Mouse (Mus musculus) kidney, adult 8-10 months (tissue): ENCODE results near the gene Mtmr3.
"Not testable (repeated sequence)": the region's sequence is repeated elsewhere in the genome, so short reads cannot be mapped to it uniquely, and the experiment has no call there.

Experiments used
- DNase-seq, 2 experiments: peaks; one replicate each; pipeline ENCODE4 v3.0.0; 2022

The Mtmr3 gene

DNA sequence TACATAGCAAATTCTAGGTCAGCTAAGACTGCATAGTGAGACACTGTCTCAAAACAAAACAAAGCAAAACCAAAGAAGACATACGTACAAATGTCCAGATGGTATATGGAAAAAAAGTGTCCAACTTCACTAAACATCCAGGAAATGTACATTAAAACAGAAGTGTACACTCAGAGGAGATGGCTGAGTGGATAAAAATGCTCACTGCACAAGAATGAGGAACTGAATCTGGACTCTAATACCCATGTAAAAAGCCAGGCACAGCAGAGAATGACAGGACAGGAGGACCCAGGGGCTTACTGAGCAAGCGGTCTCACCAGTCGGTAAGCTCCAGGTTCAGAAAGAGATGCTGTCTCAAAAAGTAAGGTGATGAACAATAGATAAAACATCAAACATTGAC is 5.3 kb upstream of the Mtmr3 start:
- no peak for DNase-seq

- no peak for DNase-seq
Measured at GRCm38 (mm10) chr11:4598411-4598810, 3.7 kb upstream of the Mtmr3 start.

- peak; percentile 27 to 45 for DNase-seq
Measured at GRCm38 (mm10) chr11:4593849-4594607, 635 bp downstream of the Mtmr3 start.

GRCm38 (mm10) chr11:4593491-4593848 is 1.2 kb downstream of the Mtmr3 start:
- no peak for DNase-seq

DNA sequence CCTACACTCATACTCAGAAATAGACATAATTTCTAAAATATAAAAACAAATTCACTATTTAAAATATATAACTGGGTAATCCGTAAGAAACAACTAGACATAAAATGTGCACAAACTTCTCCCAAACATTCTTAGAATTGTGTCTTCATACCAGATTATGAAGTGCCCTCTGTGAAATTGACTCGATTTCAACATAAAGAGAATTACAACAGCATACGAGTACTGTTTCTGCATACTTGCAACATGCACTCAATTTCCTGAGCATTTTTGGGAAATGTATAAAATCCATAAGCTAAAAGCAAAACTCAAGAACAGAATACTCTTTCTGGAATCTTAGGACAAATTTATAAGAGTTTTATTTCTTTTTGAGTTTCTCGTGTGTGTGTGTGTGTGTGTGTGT is 2.9 kb downstream of the Mtmr3 start:
- DNase-seq = no peak

DNA sequence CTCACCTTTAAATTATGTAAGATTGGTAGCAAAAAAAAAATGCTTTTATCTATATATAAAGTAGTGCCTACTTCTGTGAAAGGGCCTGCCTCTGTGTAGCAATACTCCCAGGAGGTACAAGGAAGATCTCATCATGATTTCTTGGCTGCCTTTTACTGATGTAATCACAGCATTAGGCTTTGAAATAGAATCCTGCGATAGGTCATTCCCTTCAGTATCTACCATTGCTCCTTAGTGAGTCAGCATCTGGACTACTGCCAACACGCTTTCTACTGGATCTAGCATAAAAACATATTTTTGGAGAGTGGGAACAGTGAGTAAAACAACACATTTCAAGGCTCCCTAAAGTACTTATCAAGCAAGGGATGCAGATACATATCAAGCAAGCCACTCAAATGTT is 16.0 kb downstream of the Mtmr3 start:
- peak; percentile 23 to 56 for DNase-seq

DNA sequence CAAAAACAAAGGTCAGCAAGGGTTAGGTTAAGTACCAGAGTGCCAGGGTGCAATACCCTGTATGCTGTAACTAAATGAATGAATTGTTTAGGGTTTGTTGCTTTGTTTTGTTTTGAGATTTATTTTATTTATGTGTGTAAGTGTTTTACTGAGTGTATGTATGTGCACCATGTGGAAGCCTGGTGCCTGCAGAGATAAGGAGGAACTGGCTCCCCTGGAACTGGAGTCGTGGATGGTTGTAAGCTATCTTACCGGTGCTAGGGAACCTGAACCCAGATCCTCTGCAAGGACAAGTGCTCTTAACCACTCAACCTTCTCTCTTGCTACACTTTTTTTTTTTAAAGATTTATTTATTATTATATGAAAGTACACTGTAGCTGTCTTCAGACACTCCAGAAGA is 17.6 kb downstream of the Mtmr3 start:
- DNase-seq = no peak

GRCm38 (mm10) chr11:4576090-4576732 is 18.5 kb downstream of the Mtmr3 start:
- DNase-seq = not testable (repeated sequence)

GRCm38 (mm10) chr11:4571491-4571901 is 23.2 kb downstream of the Mtmr3 start:
- DNase-seq = no peak

DNA sequence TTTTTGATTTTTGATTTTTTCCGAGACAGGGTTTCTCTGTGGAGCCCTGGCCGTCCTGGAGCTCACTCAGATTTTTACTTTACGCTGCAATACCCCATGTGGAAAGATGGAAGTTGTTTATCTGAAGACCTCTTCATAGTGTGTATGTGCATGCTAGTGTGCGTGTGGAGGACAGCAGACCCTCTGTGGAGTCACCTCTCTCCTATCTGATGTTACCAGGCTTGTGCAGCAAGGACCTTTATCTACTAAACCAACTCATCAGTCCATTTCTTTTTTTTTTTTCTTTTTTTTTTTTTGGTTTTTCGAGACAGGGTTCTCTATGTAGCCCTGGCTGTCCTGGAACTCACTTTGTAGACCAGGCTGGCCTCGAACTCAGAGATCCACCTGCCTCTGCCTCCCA is 28.3 kb downstream of the Mtmr3 start:
- DNase-seq = no peak

DNA sequence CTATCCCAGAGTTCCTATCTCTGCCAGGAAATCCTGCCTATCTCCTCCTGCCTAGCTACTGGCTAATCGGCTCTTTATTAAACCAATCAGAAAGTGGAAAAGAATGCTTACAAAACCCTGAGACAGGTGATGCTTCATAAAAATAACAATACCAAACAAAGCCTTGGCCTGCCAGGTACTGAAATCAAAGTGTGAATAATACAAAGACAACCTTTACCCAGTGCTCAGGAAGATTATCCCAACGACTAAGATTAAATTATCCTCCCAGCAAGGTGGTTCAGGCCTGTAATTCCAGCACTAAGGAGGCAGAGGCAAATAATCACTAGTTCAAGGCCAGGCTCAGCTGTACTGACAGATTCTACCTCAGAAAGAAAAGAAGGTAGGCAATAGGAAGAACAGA is 29.1 kb downstream of the Mtmr3 start:
- DNase-seq = no peak

GRCm38 (mm10) chr11:4553274-4554063 is 41.2 kb downstream of the Mtmr3 start:
- peak in 1 of 2 experiments; percentile 8 for DNase-seq

DNA sequence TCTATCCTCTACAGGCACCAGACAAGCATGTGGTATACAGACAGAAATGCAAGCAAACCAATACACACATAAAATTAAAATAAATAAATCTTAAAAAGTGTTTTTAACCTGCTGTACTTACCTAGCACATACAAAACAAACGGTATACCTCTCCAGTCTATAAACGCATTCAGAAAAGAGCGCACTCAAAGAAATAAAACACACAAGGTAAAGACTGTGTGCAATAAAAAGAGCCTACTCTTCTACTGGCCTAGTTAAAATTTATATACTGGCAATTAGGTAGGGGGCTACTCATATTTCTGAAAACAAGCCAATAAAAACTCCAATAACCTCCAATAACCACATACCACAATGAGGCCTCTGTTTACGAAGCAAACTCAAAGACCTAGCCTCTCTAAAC is 47.1 kb downstream of the Mtmr3 start:
- DNase-seq = no peak

DNA sequence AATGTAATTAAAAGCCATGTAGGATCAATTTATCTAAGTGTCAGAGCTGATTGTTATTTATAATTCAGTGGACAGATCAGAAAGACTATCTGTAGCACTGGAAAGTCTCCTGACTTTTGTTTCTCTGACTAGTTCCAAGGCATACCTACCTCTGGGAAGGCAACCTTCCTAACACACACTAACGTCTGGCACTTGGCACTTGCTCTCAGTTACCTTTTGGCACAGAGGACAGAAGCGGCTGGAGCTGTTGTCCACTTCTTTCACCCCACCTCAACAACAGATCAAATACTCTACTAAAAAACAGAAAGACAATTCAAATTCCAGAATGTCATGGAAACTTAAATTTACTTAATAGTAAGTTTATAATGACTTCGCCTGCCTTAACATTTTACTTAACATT is 48.7 kb downstream of the Mtmr3 start:
- DNase-seq = no peak

GRCm38 (mm10) chr11:4545401-4545800 is 49.3 kb downstream of the Mtmr3 start:
- no peak for DNase-seq

- not testable (repeated sequence) for DNase-seq
Measured at GRCm38 (mm10) chr11:4544627-4544921, 50.1 kb downstream of the Mtmr3 start.

DNA sequence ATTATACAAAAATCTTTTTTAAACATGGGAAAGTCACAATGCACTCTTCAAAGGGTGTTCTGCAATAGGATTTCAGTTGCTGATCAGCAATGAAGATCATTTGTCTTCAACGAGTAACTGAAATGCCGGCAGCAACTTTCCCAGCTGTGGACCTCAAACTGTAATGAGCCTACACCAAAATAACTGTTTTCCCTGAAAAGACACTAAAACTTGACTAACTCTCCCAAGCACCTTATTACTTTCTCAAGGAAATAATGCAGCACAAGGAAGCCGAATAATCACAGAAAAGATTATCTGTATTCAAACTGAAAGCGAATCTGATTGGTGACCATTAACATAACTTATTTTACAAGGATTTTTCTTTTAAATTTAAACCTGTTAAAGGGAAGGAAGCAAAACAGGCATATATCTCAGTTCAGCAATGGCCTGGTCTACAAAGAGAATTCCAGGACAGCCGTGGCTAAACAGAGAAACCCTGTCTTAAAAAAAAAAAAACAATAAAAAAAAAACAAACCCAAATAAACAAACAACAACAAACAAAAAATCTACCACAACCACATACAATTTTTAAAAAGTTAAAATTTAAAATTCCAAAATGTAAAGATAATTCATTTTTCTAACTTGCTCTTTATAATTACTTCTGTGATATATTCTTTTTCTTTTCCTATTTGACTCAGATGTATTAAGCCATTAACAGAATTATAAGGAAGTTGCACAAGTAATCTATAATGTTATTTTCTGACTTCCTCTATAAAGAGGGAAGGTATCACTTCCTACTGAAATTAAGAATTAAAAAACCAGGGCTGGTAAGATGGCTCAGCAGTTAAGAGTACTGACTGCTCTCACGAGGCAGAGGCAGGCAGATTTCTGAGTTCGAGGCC is 50.7 kb downstream of the Mtmr3 start:
- no peak for DNase-seq

DNA sequence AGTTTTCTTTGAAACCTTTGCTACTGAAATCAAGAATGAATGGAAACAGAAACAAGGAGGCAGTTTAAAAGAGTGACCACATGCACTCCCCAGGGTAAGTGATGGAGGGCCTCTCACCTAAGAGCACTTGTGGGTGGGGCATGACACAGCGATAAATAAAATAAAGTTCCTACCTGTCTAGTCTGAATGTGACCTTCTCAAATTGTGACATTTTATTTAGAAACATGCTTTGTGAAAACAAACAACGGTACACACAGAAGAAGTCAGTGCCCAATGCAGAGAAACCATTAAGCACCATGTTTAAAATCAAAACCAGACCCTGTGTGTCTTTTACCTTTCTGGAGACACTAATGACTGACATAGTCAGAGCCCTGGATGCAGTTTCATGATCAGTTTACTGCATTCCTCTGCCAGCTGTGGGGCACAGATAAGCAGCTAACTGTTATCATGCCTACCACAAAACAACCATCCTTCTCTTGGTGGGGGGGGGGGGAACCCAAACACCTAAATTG is 51.6 kb downstream of the Mtmr3 start:
- DNase-seq = no peak

DNA sequence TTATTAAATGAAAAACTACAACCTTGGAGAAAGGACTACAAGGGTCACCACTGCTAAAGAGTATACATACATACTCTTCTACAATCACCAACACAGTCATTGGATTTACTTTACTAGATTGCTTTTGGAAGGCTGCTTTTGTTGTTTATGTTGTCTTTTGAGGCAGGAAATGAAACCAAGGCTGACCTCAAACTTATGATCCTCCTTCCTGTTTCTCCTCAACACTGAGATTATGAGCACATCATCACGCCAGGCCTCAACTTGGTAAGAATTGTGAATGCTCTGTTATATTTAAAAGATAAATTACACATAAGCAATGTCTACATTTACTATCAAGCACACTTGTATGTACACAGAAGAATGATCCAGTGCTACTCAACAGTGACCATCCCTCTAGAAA is 58.0 kb downstream of the Mtmr3 start:
- no peak for DNase-seq

- DNase-seq = no peak
Measured at GRCm38 (mm10) chr11:4527132-4527531, 67.5 kb downstream of the Mtmr3 start.

- no peak for DNase-seq
Measured at GRCm38 (mm10) chr11:4522142-4522664, 72.5 kb downstream of the Mtmr3 start.

DNA sequence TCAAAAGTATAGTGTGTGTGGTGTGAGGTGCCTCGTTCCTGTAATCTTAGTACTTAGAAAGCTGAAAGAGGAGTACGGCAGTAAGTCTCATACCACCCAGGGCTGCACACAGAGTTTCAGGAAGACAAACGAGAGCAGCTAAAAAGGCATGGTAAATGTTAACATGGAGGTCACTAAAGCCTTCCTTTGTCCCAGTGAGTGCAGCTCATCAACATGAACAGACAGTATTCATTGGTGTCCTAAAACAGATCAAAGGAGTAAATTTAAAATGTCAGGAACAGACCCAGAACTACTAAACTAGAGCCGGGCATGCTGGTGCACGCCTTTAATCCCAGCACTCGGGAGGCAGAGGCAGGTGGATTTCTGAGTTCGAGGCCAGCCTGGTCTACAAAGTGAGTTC is 75.7 kb downstream of the Mtmr3 start:
- DNase-seq = no peak

- DNase-seq = peak in 1 of 2 experiments; percentile 40
Measured at GRCm38 (mm10) chr11:4507421-4507820, 87.2 kb downstream of the Mtmr3 start.
